Mouse (Mus musculus): ENCODE measurements at regions not wholly inside any gene's neighbourhood (a gene's known extent, or its start where the extent isn't known, plus 50 kb on each side); places are given as distances from the start of the nearest gene placed in this dataset.

- DNase-seq: no peak
Observed at GRCm38 (mm10) chr10:93361654-93362195, 50.8 kb upstream of the Elk3 start.

GRCm38 (mm10) chr10:93364108-93364793, 53.3 kb upstream of the Elk3 start:
- no peak for DNase-seq

GRCm38 (mm10) chr10:93364881-93365280, 53.9 kb upstream of the Elk3 start:
- DNase-seq: no peak

- DNase-seq: no peak
Observed at GRCm38 (mm10) chr10:93365318-93365717, 54.4 kb upstream of the Elk3 start.

GRCm38 (mm10) chr10:93365824-93366223, 54.9 kb upstream of the Elk3 start:
- DNase-seq: no peak

- no peak for DNase-seq
Observed at GRCm38 (mm10) chr10:93369737-93370136, 58.8 kb upstream of the Elk3 start.

- no peak for DNase-seq
Observed at GRCm38 (mm10) chr10:93370331-93370730, 59.4 kb upstream of the Elk3 start.

- DNase-seq: no peak
Observed at GRCm38 (mm10) chr10:93372281-93372680, 61.3 kb upstream of the Elk3 start.

GRCm38 (mm10) chr10:93373265-93373664, 62.3 kb upstream of the Elk3 start:
- DNase-seq: no peak

GRCm38 (mm10) chr10:93373954-93374689, 63.2 kb upstream of the Elk3 start:
- no peak for DNase-seq

- DNase-seq: no peak
Observed at GRCm38 (mm10) chr10:93374690-93374994, 63.7 kb upstream of the Elk3 start.

GRCm38 (mm10) chr10:93375007-93375711, 64.2 kb upstream of the Elk3 start:
- DNase-seq: peak; percentile 78

GRCm38 (mm10) chr10:93375771-93376170, 64.8 kb upstream of the Elk3 start:
- no peak for DNase-seq

GRCm38 (mm10) chr10:93376457-93376941, 65.6 kb upstream of the Elk3 start:
- peak; percentile 61 for DNase-seq

GRCm38 (mm10) chr10:93389276-93389675, 63.9 kb upstream of the Lta4h start:
- no peak for DNase-seq

- peak; percentile 50 for DNase-seq
Observed at GRCm38 (mm10) chr10:93391296-93391695, 61.9 kb upstream of the Lta4h start.

- DNase-seq: no peak
Observed at GRCm38 (mm10) chr10:93393902-93394301, 59.3 kb upstream of the Lta4h start.

- DNase-seq: no peak
Observed at GRCm38 (mm10) chr10:93397711-93398110, 55.5 kb upstream of the Lta4h start.

GRCm38 (mm10) chr10:93398531-93399320, 54.5 kb upstream of the Lta4h start:
- DNase-seq: no peak

GRCm38 (mm10) chr10:93402689-93403509, 50.3 kb upstream of the Lta4h start:
- DNase-seq: no peak
